Mouse (Mus musculus) c-Kit-negative CD71-positive TER-119-positive erythroid progenitor cells, embryonic 14.5 days (primary cell): ENCODE data around the gene Klrb1.
"Not testable (repeated sequence)": the region's sequence is repeated elsewhere in the genome, so short reads cannot be mapped to it uniquely, and the experiment has no call there.

ENCODE experiments used
- DNase-seq: peaks from one replicate; pipeline ENCODE4 v3.0.0-alpha.2; 2013; ENCODE audit warnings: low read depth, low spot score

Gene Klrb1

DNA sequence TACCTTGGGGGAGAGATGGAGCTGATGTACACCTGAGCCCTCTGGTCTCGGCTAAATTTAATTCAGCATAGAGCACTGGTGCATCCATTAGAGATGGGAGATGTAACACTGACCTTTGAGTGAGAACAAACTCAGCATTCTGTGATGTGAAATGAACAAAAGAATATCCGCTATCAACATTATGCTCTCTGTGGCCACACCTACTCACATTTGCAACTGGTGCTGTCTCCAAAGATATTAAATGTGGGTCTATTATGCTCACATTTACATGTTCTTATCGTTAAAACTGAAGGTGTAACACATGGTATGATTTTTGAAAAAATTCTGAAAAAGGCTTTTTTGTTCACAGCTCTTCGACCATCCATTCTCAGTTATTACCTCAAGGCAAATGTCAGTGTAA, at the start of gene Klrb1:
TSS of gene Klrb1 (minus strand) at position 101 of the 400 bp plus-strand sequence.
- DNase-seq = no peak

DNA sequence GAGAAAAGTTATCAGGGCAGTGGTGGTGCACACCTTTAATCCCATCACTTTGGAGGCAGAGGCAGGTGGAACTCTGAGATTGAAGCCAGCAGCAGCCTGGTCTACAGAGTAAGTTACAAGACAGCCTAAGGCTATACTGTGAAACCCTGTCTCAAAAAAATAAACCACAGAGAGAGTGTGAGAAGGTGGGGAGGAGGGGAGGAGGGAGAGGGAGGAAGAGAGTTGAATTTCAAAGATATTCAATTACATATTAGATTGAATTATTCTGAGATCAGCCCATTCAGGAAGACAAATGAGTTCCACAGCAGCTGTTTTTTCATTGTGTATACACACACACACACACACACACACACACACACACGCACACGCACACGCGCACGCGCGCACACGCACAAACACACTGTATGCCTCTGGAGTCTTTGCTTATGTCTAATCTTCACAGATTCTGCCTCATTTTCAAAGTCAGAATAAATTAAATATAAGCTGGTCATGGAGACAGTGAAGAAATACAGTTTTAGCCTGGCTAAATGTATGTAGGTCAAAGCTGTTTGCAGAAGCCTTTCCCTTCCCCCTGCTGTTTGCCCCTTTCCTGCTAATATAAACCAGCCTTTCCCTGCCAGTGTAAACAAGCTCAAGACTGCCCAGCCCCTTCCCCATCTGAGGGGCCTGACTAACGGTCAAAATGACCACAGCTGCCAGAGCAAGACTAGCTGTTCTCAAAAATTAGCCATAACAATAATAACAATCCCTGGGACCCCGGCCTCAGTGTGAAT, 46.8 kb upstream of the Klrb1 start:
- no peak for DNase-seq

GRCm38 (mm10) chr6:128768047-128768446, 45.2 kb upstream of the Klrb1 start:
- no peak for DNase-seq

GRCm38 (mm10) chr6:128766486-128767254, 43.8 kb upstream of the Klrb1 start:
- DNase-seq = not testable (repeated sequence)

DNA sequence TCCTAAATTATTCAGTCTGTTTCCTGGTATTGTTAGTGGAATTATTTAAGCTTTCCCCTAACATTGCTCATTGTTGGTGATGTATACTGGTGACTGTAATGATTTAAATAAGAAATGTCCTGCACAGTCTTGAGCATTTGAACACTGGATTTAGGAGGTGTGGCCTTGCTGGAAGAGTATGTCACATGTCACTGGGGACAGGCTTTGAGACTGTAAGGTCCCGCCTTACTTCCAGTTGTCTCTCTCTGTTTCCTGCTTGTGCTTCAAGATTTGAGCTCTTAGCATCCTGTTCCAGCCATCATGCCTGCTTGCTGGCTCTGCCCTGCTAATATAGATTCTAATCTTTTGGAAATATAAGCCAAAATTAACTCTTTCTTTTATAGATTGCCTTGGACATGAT, 42.4 kb upstream of the Klrb1 start:
- no peak for DNase-seq

DNA sequence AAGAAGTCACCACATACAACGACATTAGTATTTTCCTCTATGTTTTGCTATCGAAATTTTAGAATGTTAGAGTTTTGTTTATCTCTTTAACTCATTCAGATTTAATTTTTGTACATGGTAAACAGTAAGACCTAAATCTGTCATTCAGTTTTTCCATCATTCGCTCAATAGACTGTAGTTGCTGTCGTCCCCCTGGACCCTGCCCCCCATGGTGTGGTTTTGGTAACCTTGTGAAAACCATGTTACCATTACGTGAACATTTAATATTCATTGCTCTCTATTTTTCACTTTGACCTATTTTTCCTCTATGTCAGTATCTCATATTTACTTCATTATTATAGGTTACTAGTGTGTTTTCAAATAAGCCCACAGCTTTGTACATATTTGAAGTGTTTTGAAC, 41.7 kb upstream of the Klrb1 start:
- no peak for DNase-seq

DNA sequence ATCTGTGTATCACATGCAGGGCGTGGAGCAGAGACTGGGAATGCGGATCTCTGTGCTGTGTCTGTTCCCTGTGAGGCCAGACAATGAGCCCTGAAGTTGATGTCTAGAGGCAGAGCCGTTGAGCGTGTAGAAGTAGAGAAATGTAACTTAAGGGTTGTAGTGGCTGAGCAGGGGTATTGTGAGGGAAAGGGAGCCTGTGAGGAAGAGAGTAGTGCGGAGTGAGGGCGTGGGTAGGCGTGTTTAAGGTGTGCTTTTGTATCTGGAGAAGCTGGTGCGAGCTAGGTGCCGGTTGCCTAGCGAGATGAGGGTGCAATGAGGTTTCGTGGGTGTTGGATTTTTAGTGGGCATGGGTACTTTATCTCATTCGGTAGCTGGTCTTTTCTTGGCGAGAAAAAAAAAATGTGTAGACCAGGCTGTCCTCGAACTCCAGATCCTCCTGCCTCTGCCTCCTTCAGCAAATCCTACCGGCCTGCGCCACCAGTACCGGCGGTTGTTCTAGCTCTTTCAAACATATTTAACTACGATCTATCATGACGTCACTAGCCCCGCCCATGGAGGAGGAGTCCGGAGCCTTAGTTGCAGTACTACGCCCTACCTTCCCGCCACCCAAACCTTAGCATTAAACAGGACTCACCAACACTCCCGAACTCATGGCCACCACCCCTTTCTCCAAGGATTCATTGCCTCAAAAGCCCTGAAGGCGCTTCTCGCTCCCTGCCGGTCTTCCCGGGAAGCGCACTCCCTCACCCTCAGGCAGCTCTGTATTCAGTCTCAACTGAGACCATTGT, 41.1 kb upstream of the Klrb1 start:
- peak; percentile 82 for DNase-seq

- not testable (repeated sequence) for DNase-seq
Observed at GRCm38 (mm10) chr6:128762892-128763670, 40.2 kb upstream of the Klrb1 start.

GRCm38 (mm10) chr6:128761144-128761540, 38.3 kb upstream of the Klrb1 start:
- no peak for DNase-seq

GRCm38 (mm10) chr6:128760416-128761143, 37.7 kb upstream of the Klrb1 start:
- peak; percentile 70 for DNase-seq

GRCm38 (mm10) chr6:128760016-128760415, 37.2 kb upstream of the Klrb1 start:
- peak; percentile 62 for DNase-seq

- DNase-seq = no peak
Observed at GRCm38 (mm10) chr6:128759221-128759950, 36.5 kb upstream of the Klrb1 start.

DNA sequence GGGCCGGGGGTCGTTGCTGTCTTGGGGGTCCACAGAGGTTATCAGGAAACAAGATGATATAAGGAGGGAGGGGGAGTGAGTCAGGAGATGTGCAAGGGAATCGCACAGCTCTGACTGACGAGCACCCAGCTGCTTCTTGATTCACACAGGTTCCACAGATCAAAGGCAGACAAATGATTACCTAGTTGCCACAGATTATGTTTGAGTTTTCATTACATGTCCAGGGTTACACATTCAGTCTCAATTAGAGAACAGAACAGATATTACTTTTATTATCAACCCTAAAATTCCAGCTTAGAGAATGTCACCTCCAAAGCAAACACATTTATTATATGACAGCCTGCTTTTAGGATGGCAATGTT, 32.5 kb upstream of the Klrb1 start:
- DNase-seq = not testable (repeated sequence)

- not testable (repeated sequence) for DNase-seq
Observed at GRCm38 (mm10) chr6:128754748-128755401, 32.0 kb upstream of the Klrb1 start.

DNA sequence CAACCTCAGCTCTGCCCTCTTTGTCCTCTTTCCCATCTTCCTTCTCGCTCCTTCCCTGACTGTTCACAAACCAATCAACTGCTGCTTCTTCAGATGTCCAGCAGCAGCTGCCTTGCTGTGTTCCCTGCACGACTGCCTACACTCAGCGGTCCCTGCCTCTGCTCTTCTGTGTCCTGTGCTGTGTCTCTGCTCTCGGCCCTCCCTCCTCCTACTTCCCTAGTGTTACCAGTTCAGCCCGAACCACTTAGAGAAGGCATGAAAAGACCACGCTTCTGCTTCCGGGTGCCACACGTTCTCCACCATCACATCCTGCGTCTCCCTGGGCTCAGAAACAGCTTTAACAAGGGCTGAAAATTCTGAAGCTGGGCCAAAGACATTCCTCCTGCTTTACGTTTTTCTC, 31.4 kb upstream of the Klrb1 start:
- not testable (repeated sequence) for DNase-seq

- DNase-seq = not testable (repeated sequence)
Observed at GRCm38 (mm10) chr6:128753610-128754224, 30.9 kb upstream of the Klrb1 start.

DNA sequence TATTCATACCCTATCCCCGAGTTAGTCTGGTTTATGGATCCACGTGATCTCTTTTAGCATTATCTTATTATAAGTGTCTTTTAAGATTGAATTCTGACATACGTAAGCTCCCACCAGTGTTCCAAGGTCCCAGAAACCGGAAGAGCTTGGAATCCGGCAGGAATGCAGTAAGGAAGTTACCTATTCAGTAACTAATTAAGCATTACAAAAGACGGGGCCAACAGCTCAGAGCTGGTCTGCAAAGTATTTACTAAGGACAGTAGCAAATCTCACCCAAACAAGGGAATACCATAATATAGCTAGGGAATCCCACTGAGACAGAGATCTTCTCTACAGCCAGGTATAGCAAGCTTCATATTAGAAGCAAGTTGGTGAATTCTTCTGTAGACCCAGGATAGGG, 24.1 kb upstream of the Klrb1 start:
- not testable (repeated sequence) for DNase-seq

GRCm38 (mm10) chr6:128737445-128737844, 14.6 kb upstream of the Klrb1 start:
- no peak for DNase-seq

GRCm38 (mm10) chr6:128736100-128736499, 13.2 kb upstream of the Klrb1 start:
- DNase-seq = no peak
